Mouse (Mus musculus) left cerebral cortex, postnatal 14 days (tissue): Measurements from ENCODE around the gene Gm5565. TPM values are rescaled to one million over a fixed set of nuclear protein-coding genes. Genes with fewer than 3 reads are reported as not detected.

ENCODE experiments used
- total RNA-seq, 2 experiments: library from RNA; stranded (reverse); gene quantifications; 2 replicates each; pipeline ENCODE4 v1.2.3; 2021

Gene Gm5565
- total RNA-seq, 2 experiments from 2014 or later: not detected

Other genes starting within 250 kb of the Gm5565 start
- not detected for gene Cyp3a25, start 150.9 kb downstream of the Gm5565 start, total RNA-seq
- gene Cyp3a59, start 81.3 kb downstream of the Gm5565 start, total RNA-seq: not detected
- gene Gm6309, start 10.2 kb upstream of the Gm5565 start, total RNA-seq: not detected
- 1 to 10 TPM in 1 of 2 experiments, under 1 TPM in 1; 0.44 to 1.1 TPM for gene 1700001J03Rik, start 24.8 kb upstream of the Gm5565 start, total RNA-seq
- 10 to 100 TPM; 51.5 to 55.7 TPM for gene Rnf6, start 61.0 kb upstream of the Gm5565 start, total RNA-seq
- 10 to 100 TPM; 42.2 to 45.8 TPM for gene Cdk8, start 70.7 kb upstream of the Gm5565 start, total RNA-seq
- gene Wasf3, start 224.4 kb upstream of the Gm5565 start, total RNA-seq: 10 to 100 TPM; 82.5 to 90.7 TPM